Comparison of ENCODE assay signal across 10 mouse cellular contexts in the genomic region with DNA sequence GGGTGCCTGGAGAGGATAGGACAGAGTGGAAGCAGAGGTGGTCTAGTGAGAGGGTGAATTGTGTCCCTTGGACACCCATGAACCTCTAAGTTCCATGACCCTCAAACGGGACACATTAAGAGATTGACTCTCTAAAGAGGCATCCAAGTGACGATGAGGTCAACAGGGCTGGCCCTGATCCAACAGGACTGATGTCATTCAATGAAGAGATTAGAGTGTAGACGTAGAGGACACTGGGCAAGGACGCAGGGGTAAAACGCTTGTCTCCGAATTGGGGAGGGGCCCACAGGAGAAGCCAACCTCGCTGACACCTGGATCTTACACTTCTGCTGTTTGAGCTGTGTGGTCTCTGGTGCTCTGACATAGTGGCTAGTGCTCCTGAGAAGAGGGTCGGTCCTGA.
"Had no signal": no experiment of that assay in that cellular context is flagged by ENCODE, and none has a peak within 500 bp of the region (broad histone marks: within the 10 kb centered on the region; RNA-seq: fewer than 3 reads in every experiment).

No protein-coding gene starts in this region.

- ATAC-seq: liver, embryonic 12.5 days had no signal

- DNase-seq: kidney, postnatal 25 days; layer of hippocampus, adult 9-11 months; liver; lung, adult 18-20 months; lung, postnatal 10 days; lung, postnatal 4 days; midbrain, embryonic 14.5 days; right cerebral cortex, postnatal 4 days; thymus, postnatal 25 days had no signal
